Mouse (Mus musculus): ENCODE data around the gene Uhrf1bp1l. TPM values are rescaled to one million over a fixed set of nuclear protein-coding genes. Genes with fewer than 3 reads are reported as not detected.

Uhrf1bp1l gene
- polyA plus RNA-seq, 1 experiment: 43.0 TPM

DNA sequence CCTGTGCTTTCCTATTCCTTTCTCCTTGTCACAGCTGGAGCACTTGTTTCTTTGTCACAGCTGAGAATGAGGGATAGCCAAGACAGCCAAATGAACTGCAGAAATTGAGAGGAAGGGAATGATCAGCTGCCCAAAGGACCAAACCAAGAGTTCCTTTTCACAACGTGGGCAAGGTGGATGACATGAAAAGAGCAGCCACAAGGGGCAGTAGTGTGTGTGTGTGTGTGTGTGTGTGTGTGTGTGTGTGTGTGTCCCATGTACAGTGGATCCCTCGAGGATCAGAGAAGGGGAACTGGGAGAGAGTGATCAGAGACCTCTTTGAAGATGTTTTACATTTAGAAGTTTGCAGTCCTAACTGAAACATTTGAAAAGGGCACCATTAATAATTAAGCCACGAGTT is 92.7 kb downstream of the Uhrf1bp1l start:
- H3K36me3 ChIP-seq (ENCODE audit: control insufficient read depth, insufficient read depth, low read length): no peaks in the 10 kb centered on the region
- TF ChIP-seq POLR2A (IDR thresholded peaks at IDR 0.05; ENCODE audit: control insufficient read depth, low read depth, low read length) (no peak), CTCF (IDR thresholded peaks at IDR 0.05; ENCODE audit: control insufficient read depth, insufficient read depth, insufficient replicate concordance, low read depth, low read length) (no peak)

GRCm38 (mm10) chr10:89838834-89839233 is 94.0 kb downstream of the Uhrf1bp1l start:
- Histone ChIP-seq H3K4me1 (ENCODE audit: control insufficient read depth, insufficient read depth, low read length) (no peaks in the 10 kb centered on the region), H3K4me3 (ENCODE audit: control insufficient read depth, low read depth, low read length) (no peak overlapping the region), H3K36me3 (ENCODE audit: control insufficient read depth, insufficient read depth, low read length) (no peaks in the 10 kb centered on the region), H3K27me3 (ENCODE audit: control insufficient read depth, insufficient read depth, low read length) (no peaks in the 10 kb centered on the region), H3K27ac (ENCODE audit: control insufficient read depth, insufficient read depth, low read depth, low read length) (no peak overlapping the region)
- TF ChIP-seq CTCF (IDR thresholded peaks at IDR 0.05; ENCODE audit: control insufficient read depth, insufficient read depth, insufficient replicate concordance, low read depth, low read length): no peak
- no peak for TF ChIP-seq POLR2A (IDR thresholded peaks at IDR 0.05; ENCODE audit: control insufficient read depth, low read depth, low read length)

More for the DNA sequence above, 92.7 kb downstream of the Uhrf1bp1l start:
- Histone ChIP-seq H3K27me3 (ENCODE audit: control insufficient read depth, insufficient read depth, low read length) (no peaks in the 10 kb centered on the region), H3K4me1 (ENCODE audit: control insufficient read depth, insufficient read depth, low read length) (no peaks in the 10 kb centered on the region), H3K27ac (ENCODE audit: control insufficient read depth, insufficient read depth, low read depth, low read length) (no peak overlapping the region), H3K4me3 (ENCODE audit: control insufficient read depth, low read depth, low read length) (no peak overlapping the region)

GRCm38 (mm10) chr10:89850951-89851350 is 106.2 kb downstream of the Uhrf1bp1l start:
- TF ChIP-seq POLR2A (IDR thresholded peaks at IDR 0.05; ENCODE audit: control insufficient read depth, low read depth, low read length) (no peak), CTCF (IDR thresholded peaks at IDR 0.05; ENCODE audit: control insufficient read depth, insufficient read depth, insufficient replicate concordance, low read depth, low read length) (no peak)
- Histone ChIP-seq H3K4me1 (ENCODE audit: control insufficient read depth, insufficient read depth, low read length) (no peaks in the 10 kb centered on the region), H3K36me3 (ENCODE audit: control insufficient read depth, insufficient read depth, low read length) (no peaks in the 10 kb centered on the region), H3K27me3 (ENCODE audit: control insufficient read depth, insufficient read depth, low read length) (no peaks in the 10 kb centered on the region), H3K4me3 (ENCODE audit: control insufficient read depth, low read depth, low read length) (no peak overlapping the region), H3K27ac (ENCODE audit: control insufficient read depth, insufficient read depth, low read depth, low read length) (no peak overlapping the region)

DNA sequence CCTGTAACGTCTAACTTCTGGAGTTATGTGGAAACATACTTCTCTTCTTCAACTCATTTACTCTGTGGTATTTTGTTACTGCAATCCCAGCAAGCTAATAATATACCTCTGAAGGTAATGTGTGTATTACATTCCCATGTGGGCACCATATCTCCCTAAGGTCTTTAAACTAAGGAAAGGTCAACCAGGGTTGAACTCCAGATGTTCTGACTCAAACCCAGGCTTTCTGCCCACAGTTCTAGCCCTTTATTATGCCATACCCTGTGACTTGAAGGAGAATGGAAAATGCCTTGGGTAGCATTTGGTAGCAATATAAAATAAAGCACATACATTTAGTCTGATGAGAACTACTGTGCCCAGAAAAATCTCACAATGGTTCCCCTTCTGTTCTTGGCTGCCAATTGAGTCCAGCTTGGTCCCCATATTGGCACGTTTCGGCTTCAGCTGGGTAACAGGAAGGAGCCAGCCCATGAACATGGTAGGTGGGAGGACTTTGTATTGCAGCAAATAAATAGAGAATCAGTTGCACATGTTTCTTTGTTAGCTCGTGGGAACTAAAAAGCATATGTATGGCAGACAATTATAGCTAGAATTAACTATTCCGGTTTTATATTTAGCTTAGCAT is 110.6 kb downstream of the Uhrf1bp1l start:
- Histone ChIP-seq H3K27ac (ENCODE audit: control insufficient read depth, insufficient read depth, low read depth, low read length) (no peak overlapping the region), H3K27me3 (ENCODE audit: control insufficient read depth, insufficient read depth, low read length) (no peaks in the 10 kb centered on the region), H3K4me1 (ENCODE audit: control insufficient read depth, insufficient read depth, low read length) (no peaks in the 10 kb centered on the region), H3K36me3 (ENCODE audit: control insufficient read depth, insufficient read depth, low read length) (no peaks in the 10 kb centered on the region), H3K4me3 (ENCODE audit: control insufficient read depth, low read depth, low read length) (no peak overlapping the region)
- no peak for TF ChIP-seq POLR2A (IDR thresholded peaks at IDR 0.05; ENCODE audit: control insufficient read depth, low read depth, low read length)
- TF ChIP-seq CTCF (IDR thresholded peaks at IDR 0.05; ENCODE audit: control insufficient read depth, insufficient read depth, insufficient replicate concordance, low read depth, low read length): no peak

- TF ChIP-seq POLR2A (IDR thresholded peaks at IDR 0.05; ENCODE audit: control insufficient read depth, low read depth, low read length): no peak
- TF ChIP-seq CTCF (IDR thresholded peaks at IDR 0.05; ENCODE audit: control insufficient read depth, insufficient read depth, insufficient replicate concordance, low read depth, low read length): no peak
- Histone ChIP-seq H3K4me1 (ENCODE audit: control insufficient read depth, insufficient read depth, low read length) (no peaks in the 10 kb centered on the region), H3K27ac (ENCODE audit: control insufficient read depth, insufficient read depth, low read depth, low read length) (no peak overlapping the region), H3K27me3 (ENCODE audit: control insufficient read depth, insufficient read depth, low read length) (no peaks in the 10 kb centered on the region), H3K4me3 (ENCODE audit: control insufficient read depth, low read depth, low read length) (no peak overlapping the region), H3K36me3 (ENCODE audit: control insufficient read depth, insufficient read depth, low read length) (no peaks in the 10 kb centered on the region)
These were observed 111.5 kb downstream of the Uhrf1bp1l start for GRCm38 (mm10) chr10:89856286-89856685.

GRCm38 (mm10) chr10:89868211-89868610 is 123.4 kb downstream of the Uhrf1bp1l start:
- Histone ChIP-seq H3K4me1 (ENCODE audit: control insufficient read depth, insufficient read depth, low read length) (no peaks in the 10 kb centered on the region; the same call in 1 of the 2 replicates), H3K36me3 (ENCODE audit: control insufficient read depth, insufficient read depth, low read length) (no peaks in the 10 kb centered on the region), H3K4me3 (ENCODE audit: control insufficient read depth, low read depth, low read length) (no peak overlapping the region), H3K27me3 (ENCODE audit: control insufficient read depth, insufficient read depth, low read length) (no peaks in the 10 kb centered on the region), H3K27ac (ENCODE audit: control insufficient read depth, insufficient read depth, low read depth, low read length) (no peak overlapping the region)
- TF ChIP-seq POLR2A (IDR thresholded peaks at IDR 0.05; ENCODE audit: control insufficient read depth, low read depth, low read length) (no peak), CTCF (IDR thresholded peaks at IDR 0.05; ENCODE audit: control insufficient read depth, insufficient read depth, insufficient replicate concordance, low read depth, low read length) (no peak)

DNA sequence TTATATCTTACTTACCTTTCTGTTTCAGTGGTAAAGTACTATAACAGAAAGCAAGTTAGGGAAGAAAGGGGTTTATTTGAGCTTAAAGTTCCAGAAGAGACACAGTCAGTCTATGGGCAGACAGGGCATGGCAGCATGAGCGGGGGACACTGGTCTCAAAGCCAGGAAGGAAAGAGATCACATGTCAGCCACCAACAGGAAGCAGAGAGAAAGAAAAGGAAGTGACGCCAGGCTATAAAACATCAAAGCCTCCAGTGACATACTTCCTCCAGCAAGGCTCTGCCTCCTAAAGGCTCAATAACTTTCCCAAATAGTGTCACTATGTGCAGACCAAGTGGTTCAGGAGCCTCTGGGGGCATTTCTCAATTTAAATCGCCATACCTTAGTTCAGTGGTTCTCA is 124.0 kb downstream of the Uhrf1bp1l start:
- no peak for TF ChIP-seq POLR2A (IDR thresholded peaks at IDR 0.05; ENCODE audit: control insufficient read depth, low read depth, low read length)
- no peak for TF ChIP-seq CTCF (IDR thresholded peaks at IDR 0.05; ENCODE audit: control insufficient read depth, insufficient read depth, insufficient replicate concordance, low read depth, low read length)
- H3K27ac ChIP-seq (ENCODE audit: control insufficient read depth, insufficient read depth, low read depth, low read length): no peak overlapping the region
- H3K27me3 ChIP-seq (ENCODE audit: control insufficient read depth, insufficient read depth, low read length): no peaks in the 10 kb centered on the region
- H3K4me3 ChIP-seq (ENCODE audit: control insufficient read depth, low read depth, low read length): no peak overlapping the region
- no peaks in the 10 kb centered on the region; the same call in 1 of the 2 replicates for H3K4me1 ChIP-seq (ENCODE audit: control insufficient read depth, insufficient read depth, low read length)
- no peaks in the 10 kb centered on the region for H3K36me3 ChIP-seq (ENCODE audit: control insufficient read depth, insufficient read depth, low read length)

Other genes starting within 250 kb of the Uhrf1bp1l start
- 0.05 and 0.26 TPM in 2 replicates for gene Nr1h4, start 211.4 kb upstream of the Uhrf1bp1l start, polyA plus RNA-seq (2012; rRNA removed)
- 0.41 and 0.47 TPM in 2 replicates for gene Slc17a8, start 123.7 kb upstream of the Uhrf1bp1l start, polyA plus RNA-seq (2012; rRNA removed)
- 13.1 and 14.8 TPM in 2 replicates for gene Scyl2, start 58.7 kb upstream of the Uhrf1bp1l start, polyA plus RNA-seq (2012; rRNA removed)
- gene Actr6, start 12.7 kb upstream of the Uhrf1bp1l start, polyA plus RNA-seq (2012; rRNA removed): 7.4 and 9.0 TPM in 2 replicates
- 1.6 and 1.9 TPM in 2 replicates for gene Anks1b, start 128.5 kb downstream of the Uhrf1bp1l start, polyA plus RNA-seq (2012; rRNA removed)